Mouse (Mus musculus) adrenal gland, adult (tissue): ENCODE measurements around the gene Rtca.

Source experiments
- DNase-seq, 2 experiments: peaks; one replicate each; pipeline ENCODE4 v3.0.0; 2022 to 2023; ENCODE audit warnings: low spot score in 1 of 2; ENCODE audit not compliant: inconsistent age in 2 of 2

Rtca gene

DNA sequence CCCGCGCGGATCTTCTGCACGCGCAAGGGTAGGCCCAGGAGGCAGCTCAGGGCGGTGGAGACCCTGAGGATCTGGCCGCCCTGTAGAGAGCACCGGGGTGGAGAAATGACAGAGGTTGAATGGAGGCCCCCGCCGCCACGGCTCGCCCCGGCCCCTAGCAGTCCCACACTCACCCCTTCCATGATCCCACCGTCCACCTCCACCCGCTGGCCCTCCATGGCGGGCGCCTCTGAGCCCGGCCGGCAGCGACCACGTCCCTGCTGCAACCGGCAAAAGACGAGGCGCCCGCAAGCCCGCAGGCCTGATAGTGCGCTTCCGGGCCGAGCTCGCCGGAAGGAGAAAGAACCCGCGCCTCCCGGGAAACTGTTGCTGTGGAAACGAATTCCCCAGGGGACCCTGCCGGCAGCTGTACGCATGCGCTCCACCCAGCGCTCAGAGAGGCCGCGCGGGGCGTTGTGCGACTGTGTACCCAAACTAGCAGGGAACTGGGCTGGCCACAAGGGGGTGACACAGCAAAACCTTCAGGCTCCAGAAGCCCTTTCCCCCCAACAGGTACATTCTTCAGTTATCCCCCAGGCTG lies at the start of gene Rtca:
Gene Rtca (minus strand): TSS at position 437 of the 580 bp plus-strand sequence.
- DNase-seq, result peak; percentile 98 to 99

DNA sequence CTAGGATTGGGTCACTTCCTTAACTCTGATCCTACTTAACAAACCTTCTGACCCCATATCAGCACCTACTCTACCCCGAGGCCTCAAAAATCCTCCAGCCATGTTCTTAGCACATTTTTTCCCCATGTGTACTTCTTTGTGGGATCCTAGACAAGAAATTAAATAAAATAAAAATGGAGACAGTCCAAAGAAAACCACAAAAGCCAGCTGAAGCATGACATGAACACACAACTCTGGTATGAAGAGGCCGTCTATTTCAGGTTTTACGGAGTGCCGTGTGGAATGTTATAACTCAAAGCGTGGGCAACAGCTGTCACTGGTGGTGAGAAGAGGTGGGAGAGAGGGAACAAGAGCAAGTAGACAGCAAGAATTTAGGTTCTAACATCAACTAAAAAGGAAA lies 43.4 kb upstream of the Rtca start:
- DNase-seq, result no peak

DNA sequence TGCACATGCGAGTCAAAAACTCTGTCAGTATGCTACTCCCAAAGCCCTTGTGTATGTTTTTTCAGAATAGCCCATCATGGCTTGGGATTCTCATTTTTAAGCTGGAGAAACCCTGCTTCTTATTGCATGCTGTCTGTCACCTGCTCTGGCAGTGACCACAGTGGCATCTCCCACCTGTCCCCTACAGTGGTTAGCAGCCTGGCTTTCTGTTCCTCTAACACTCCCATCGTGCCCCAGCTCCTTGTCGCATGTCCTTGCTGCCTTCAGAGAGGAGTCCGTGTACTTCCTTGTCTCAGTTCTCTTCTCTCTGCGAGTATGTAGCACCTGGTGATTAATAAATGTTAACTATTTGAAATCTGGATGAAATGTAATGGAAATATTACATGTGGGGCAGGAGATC lies 39.4 kb upstream of the Rtca start:
- DNase-seq, result no peak

DNA sequence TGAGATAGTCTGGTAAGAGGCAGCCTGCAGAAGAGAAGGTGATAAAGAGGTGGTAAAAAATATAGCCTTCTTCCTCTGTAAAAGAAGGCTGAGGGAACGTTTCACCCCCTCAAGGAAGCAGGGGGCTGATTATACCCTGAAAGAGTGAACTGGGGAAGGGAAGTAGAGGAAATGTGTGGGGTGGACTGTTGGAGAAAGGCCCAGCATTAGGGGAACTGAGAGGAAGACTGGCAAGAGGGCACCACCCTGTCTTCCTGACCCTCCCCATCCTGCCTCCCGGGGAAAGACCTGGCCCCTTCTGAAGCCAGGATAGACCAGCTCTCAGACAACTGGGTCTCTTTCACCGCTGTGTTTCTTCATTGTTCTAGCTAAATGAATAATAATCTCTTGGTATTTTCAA lies 34.5 kb upstream of the Rtca start:
- no peak for DNase-seq

DNA sequence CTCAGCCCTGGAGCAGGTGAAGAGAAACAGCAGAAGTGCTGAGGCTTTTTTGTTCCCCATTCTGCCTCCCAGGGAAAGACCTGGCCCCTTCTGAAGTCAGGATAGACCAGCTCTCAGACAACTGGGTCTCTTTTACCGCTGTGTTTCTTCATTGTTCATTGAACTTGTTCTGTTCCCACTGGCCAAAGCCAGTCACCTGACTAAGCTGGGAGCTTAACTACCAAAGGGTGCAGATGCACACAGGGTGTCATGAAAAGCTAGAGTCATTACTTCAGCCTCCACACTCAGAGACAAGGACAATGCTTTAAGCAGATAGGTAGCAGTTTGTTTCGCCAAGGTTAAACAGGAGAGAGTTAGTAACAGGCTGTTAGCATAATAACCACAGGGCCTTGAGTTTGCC lies 34.1 kb upstream of the Rtca start:
- no peak for DNase-seq

DNA sequence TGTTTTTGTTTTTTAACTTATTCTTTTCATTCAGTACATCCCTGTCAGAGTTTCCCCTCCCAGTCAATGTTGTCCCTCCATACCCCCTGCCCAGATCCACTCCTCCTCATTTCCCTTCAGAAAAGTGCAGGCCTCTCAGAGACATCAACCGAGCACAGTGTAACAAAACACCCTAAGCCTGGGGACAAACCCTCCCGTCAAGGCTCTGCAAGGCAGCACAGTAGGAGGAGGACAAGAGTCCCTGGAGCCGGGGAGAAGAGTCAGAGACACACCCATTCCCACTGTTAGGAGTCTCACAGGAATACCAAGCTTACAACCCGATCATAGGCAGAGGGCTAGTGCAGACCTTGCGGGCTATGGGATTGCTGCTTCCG lies 29.2 kb upstream of the Rtca start:
- DNase-seq, result no peak

DNA sequence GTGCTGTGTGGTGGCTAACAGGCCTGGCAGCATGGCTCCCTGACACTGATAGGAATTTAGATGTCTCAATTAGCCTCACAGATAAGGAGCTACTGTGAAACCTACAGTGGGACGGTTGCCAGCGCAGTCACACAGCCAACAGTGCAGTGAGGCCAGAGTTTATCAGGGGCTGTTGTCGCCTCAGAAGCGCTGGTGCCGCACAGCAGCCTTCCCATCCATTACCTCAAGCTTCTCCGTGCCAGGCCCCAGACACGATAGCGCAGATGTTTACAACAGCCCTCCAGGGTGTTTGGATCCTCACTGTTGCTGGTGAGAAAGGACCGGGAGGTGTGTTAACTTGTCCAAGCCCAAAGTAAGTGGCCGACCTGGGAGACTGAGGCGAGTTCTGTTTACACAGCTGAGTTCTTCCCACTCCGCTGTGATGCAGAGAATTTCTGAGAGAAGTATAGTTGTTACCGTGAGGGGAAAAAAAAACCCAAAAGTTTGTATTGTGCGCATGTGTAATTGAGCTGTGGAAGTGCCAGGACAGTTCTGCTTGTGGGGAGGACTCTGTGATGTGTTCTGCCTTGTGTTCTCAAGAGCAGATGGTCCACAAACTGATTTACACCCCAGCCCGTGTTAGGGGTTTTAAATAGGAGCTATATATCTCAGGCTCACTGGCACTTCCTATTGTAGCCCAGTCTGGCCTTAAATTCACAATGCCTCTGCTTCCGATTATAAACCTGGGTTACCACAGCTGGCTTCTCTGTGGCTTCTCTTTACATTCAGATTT lies 28.6 kb upstream of the Rtca start:
- DNase-seq, result peak in 1 of 2 experiments; percentile 43

DNA sequence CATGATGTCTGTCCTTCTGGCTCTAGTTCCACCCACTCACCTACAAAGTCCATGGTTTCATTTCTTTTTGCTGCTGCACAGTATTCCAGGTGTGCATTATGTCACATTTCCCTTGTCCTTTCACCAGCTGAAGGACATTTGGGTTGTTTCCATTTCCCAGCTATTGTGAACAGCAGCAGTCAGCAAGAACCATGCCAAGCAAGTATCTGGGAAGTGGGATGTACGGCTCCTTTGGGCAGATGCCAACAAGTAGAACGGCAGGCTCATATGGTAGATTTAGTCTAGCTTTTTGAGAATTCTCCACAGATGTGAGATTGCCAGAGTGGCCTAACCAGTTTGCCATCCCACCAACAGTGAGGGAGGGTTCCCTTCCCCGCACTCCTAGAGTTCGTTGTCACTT lies 22.8 kb upstream of the Rtca start:
- no peak for DNase-seq

DNA sequence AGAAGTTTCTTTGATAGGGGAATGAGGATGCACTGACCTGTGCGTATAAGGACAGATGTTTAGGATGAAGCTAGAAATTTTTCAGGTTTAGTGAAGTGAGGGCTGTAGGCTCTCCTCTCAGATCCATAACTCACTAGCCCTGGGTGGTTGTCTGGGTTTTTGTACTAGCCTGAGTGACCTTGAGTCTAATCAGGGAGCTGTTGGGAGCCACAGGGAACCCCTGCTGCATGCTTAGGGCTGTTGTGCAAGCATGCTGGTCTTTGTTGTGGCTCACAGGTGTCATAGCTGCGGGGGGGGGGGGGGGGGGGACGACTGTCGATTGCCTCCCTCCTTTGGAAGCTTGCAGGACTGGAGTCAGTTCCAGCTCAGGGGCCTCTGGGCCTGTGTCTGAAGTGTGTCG lies 21.7 kb upstream of the Rtca start:
- DNase-seq, result no peak

DNA sequence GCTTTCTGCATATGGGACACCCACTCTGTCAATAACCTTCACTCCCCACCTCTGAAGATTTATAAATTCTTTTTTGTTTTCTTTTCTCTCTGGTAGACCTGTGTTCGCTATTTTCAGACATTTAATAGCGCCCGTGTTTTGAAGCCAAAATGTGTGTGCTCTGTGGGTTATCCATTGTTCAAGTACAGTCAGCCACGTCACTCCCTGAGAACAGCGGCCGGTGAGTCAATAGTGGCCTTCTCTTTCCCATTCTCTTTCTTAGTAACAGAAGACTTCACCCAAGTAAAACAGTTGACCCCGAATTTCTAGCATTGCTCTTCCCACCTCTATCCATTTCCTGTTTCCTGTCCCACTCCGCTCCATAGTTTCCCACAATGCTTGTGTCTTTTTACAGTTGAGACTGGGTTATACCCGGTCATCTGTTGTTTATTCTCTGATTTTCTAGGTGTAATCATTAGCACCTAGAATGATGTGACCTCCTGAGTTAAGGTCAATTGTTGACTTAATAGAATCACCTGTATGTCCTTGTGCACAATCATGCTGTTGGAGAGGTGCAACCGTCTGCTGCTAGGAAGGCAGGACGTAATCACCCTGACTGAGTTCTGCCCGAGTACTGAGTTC lies 12.2 kb upstream of the Rtca start:
- peak; percentile 56 to 84 for DNase-seq

DNA sequence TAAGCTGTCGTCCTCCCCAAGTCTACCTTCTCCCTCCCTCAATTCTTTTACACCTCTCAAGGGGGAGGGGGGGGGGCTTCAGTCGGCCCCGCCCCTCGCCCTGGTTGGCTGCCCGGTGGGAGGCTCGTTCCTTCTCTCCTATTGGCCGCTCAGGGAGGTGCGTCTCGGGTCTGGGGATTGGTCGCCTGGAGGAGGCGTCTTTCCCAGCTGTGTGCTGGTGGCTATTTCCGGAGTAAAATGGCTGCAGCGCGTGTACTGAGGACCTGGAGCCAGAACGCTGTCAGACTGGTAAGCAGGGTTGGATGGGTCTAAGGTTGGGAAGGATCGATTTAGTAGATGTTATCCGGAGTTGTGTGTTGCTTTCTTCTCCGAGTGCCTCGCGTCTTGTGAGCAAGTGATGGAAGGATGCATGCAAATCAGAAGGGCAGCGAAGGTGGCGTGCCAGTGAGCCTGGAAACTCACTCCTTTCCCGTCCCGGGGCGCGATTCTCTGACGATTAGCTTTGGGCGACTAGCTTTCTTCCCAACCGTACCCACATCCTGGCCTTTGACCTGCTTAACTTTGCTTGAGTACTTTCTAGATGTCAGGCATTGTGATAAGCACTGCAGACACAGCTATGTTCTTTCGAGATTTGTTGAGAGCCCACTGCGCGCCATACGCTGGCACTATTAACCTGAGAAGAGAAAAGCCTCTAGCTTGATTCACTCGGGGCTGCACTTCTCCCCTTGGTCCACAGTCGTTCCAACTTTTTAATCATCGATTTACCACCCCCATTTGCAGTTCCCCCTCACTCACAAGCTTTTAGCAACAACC lies 5.1 kb upstream of the Rtca start, which contains the start of gene Dbt:
Gene Dbt (plus strand): TSS at position 167 of the 813 bp plus-strand sequence.
- DNase-seq, result peak; percentile 90 to 95

DNA sequence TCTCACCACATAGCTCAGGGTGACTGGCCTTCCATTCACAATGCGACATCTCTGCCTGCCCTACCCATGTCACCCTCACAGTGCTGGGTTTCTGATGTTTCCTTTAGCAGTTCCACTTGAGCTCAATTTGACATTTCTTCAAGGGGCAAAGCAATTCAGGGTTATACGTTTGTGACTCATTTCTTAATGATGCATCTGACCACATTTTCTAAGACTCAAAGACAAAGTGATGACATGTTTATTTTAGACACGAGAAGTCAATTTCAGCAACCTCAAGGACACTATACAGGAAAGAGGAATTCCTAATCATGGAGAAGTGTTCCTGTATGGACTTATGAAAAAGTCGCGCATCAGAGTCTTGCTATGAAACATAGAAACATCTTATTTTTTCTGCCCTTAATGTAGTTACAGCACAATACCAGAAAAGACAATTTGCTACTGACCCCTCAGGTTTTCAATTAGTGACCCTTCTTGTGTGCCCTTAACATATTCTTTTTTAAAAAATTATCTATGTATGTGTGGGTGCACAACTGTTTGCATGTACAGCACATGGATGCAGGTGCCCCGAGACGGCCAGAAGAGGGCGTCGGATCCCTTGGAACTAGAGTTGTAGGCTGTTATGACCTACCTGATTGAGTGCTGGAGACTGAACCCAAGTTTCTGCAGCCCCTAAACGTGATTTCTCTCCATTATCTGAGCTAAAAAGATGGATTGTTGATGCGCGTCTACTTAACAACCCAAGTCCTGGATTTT lies 4.3 kb upstream of the Rtca start:
- DNase-seq, result no peak

DNA sequence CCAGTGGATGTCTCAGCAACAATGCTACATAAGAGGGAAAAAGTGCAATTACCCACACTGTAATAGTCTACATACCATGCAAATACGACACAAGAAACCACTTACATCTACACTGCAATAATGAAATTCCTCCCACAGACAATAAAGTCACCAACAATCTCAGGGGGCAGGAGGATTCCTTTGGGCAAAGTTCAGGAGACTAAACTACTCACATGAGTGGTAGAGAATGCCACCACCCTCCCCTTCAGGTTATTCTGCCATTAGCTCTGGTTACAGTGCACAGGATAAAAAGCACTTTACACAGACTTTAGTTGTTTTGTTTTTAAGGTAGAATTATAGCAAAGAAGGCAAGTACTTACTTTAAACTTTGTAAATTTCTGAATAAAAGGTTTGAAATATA lies 12.3 kb downstream of the Rtca start:
- DNase-seq, result no peak

DNA sequence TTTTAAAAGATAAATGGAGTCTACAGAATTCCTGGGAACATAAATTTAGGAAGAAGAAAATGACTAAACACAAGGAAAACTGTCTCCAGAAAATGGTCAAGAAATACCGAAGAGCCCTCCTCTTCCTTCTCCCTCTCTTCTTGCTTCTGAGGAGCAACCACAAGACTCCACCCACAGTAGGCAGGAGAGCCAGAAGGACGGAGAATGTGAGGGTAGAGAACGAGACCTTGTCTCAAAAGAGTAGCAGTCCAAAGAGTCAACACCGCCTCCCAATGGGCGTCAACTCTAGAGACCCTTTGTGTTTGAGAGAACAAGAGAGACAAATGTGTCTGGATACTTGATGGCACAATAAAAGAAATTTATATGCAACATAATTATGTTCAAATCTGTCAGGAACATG lies 14.3 kb downstream of the Rtca start:
- DNase-seq, result no peak

DNA sequence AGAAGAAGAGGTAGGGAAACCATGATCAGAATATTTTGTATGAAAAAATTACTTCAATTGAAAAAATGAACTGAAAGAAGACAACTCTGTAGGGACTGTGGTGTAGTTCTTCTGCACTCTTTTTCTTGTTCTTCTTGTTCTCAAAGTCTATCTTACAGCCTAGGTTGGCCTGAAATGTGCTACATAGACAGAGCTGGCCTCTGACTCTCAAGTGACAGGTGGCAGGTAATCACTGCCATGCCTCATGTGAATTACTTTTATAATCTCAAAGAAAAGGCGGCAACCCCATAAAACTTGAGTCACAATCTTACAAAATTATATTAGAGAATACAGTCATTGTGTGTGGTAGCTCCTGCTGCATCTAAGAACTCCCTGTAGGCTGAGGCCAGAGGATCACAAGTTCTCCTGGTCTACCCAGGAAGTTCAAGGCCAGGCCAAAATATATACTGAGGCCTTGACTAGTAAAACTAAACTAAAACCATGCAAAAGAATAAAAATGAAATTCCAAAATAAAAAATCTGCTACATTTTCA lies 16.0 kb downstream of the Rtca start:
- no peak for DNase-seq

DNA sequence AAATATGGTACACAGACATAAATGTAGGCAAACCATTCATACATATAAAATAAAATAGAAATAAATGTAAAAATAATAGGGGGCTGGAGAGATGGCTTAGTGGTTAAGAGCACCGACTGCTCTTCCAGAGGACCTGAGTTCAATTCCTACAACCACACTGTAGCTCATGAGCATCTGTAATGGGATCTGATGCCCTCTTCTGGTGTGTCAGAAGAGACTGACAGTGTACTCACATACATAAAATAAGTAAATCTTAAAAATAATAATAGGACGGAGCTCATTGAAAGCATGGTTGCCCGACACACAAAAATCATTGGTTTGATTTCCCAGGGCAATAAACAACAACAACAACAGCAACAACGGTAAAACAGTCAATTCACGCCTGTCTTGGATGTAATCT lies 17.1 kb downstream of the Rtca start:
- no peak for DNase-seq

DNA sequence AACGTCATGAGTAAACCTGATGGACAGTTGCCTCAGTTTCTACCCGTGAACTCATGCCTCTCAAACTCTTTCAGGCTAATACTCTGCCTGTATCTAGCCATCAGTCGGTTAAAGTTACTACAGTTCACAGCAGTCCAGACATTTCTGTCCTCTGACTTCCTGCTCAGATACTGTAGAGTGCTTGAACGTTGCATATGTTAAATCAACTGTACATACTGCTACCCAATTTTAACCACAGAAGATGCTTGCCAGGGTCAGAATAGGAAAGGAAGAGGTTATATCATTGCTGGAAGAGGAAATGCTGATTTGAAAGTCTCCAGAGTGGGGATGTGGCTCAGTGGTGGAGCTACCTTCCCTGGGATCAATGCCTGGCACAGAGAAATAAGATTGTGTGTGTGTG lies 24.7 kb downstream of the Rtca start:
- DNase-seq, result no peak

DNA sequence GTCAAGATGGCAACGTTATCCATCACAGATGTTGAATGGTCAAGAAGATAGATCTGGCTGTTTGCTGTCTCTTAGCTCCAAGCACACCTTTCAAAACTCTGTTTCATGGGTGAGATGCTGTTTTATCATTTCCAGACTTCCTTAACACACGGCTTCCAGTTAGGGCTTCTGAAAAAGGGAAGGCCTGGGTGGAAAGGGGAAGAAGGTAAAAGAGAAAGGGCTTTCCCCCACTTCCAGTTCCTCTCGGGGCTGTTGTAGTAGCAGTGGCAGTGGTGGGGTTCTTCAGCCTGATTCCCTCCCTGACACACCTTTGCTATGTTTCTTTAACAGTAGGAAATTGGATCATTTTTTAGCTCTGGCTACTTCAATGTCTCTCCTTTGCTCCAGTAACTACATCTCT lies 25.3 kb downstream of the Rtca start:
- no peak for DNase-seq

DNA sequence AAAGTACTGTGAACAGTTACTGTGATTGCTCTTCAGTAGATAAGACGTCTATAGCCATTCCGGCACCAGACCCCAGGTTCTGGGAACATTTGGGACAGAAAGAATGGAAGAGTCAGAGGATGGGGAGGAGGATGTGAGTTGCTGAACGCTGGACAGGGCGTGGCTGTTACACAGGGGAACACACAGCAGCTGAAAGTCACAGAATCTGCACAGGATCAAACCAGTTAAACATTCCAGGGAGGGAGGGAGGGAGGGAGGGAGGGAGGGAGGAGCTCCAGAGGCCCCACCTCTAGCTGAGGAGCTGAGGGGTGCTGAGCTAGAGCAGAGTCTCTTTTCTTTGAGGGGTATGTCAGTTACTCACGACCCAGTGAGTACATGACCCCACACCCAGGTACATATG lies 27.1 kb downstream of the Rtca start:
- DNase-seq, result no peak

DNA sequence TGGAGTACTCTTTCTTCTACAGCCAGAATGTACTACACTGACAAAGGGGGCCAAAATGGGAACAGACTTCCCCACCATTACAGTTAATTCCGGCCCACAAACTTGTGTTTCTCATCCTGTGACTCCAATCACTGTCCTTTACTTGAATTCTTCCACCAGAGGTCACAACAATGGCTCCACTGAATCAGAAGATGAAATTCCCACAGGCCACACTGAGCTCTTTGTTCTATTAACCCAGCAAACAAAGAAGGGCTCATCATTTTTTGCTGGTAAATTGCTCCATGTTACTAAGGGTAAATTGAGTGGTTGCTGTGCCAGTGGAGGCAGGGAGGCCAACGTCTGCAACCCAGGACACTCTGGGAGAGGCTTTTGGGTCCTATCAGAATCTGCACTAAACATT lies 27.9 kb downstream of the Rtca start:
- no peak for DNase-seq

DNA sequence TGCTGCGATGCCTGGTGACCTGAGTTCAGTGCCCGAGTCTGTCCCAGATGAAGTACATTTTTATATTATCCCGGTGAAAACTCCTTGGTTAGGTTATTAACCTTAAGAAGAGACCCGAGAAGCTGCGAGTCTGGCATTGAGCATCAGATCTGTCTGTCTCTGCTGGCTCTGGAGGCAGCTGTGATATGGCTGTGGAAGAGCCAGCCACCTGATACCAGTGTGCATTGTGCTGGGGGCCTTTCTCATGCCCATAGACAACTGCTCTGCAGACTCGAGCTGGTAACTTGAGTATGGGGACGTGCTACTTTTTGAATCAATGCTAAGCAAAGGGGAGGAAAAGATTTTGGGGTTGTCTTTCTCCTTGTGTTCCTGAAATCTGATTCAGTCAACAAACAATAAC lies 30.7 kb downstream of the Rtca start:
- no peak for DNase-seq
